Mouse (Mus musculus) cerebellum, adult 8-10 months (tissue): ENCODE measurements around the gene Ogg1.
A peak's percentile ranks its signal among the peaks of the same experiment; 100 is the strongest.

ENCODE experiments used
- DNase-seq: peaks from one replicate; pipeline ENCODE4 v3.0.0; 2022

Ogg1 gene

GRCm38 (mm10) chr6:113326533-113327315 lies at the start of gene Ogg1:
Gene Ogg1, plus strand, starts transcription at chr6:113326972.
- DNase-seq, result peak; percentile 96

GRCm38 (mm10) chr6:113281676-113282075 lies 45.1 kb upstream of the Ogg1 start:
- no peak for DNase-seq

GRCm38 (mm10) chr6:113282101-113282802 lies 44.5 kb upstream of the Ogg1 start, which contains the start of gene Cpne9:
Gene Cpne9, plus strand, starts transcription at chr6:113282307.
- peak; percentile 36 for DNase-seq

GRCm38 (mm10) chr6:113282969-113283368 lies 43.8 kb upstream of the Ogg1 start:
- DNase-seq, result peak; percentile 32

- peak; percentile 26 for DNase-seq
Observed at GRCm38 (mm10) chr6:113283500-113283899, 43.3 kb upstream of the Ogg1 start.

GRCm38 (mm10) chr6:113284931-113285330 lies 41.8 kb upstream of the Ogg1 start:
- no peak for DNase-seq

GRCm38 (mm10) chr6:113286316-113286715 lies 40.5 kb upstream of the Ogg1 start:
- no peak for DNase-seq

GRCm38 (mm10) chr6:113287236-113287635 lies 39.5 kb upstream of the Ogg1 start:
- no peak for DNase-seq

- DNase-seq, result no peak
Observed at GRCm38 (mm10) chr6:113289346-113289745, 37.4 kb upstream of the Ogg1 start.

- DNase-seq, result no peak
Observed at GRCm38 (mm10) chr6:113290346-113290745, 36.4 kb upstream of the Ogg1 start.

- no peak for DNase-seq
Observed at GRCm38 (mm10) chr6:113292938-113293337, 33.8 kb upstream of the Ogg1 start.

GRCm38 (mm10) chr6:113296046-113296445 lies 30.7 kb upstream of the Ogg1 start:
- no peak for DNase-seq

- DNase-seq, result no peak
Observed at GRCm38 (mm10) chr6:113296639-113297038, 30.1 kb upstream of the Ogg1 start.

GRCm38 (mm10) chr6:113301350-113301749 lies 25.4 kb upstream of the Ogg1 start:
- DNase-seq, result no peak

GRCm38 (mm10) chr6:113302258-113302657 lies 24.5 kb upstream of the Ogg1 start:
- DNase-seq, result no peak

GRCm38 (mm10) chr6:113306322-113306985 lies 20.3 kb upstream of the Ogg1 start:
- peak; percentile 99 for DNase-seq

- no peak for DNase-seq
Observed at GRCm38 (mm10) chr6:113306986-113307349, 19.8 kb upstream of the Ogg1 start, which contains the start of gene Brpf1. Gene Brpf1, plus strand, starts transcription at chr6:113307137.

- DNase-seq, result peak; percentile 54
Observed at GRCm38 (mm10) chr6:113307481-113308121, 19.2 kb upstream of the Ogg1 start.

- DNase-seq, result peak; percentile 77
Observed at GRCm38 (mm10) chr6:113308141-113308540, 18.6 kb upstream of the Ogg1 start.

- no peak for DNase-seq
Observed at GRCm38 (mm10) chr6:113315972-113316371, 10.8 kb upstream of the Ogg1 start.

GRCm38 (mm10) chr6:113329396-113329795 lies 2.6 kb downstream of the Ogg1 start:
- no peak for DNase-seq

GRCm38 (mm10) chr6:113330547-113330946 lies 3.8 kb downstream of the Ogg1 start:
- no peak for DNase-seq

- DNase-seq, result no peak
Observed at GRCm38 (mm10) chr6:113331721-113332120, 4.9 kb downstream of the Ogg1 start.
